In the genomic region with DNA sequence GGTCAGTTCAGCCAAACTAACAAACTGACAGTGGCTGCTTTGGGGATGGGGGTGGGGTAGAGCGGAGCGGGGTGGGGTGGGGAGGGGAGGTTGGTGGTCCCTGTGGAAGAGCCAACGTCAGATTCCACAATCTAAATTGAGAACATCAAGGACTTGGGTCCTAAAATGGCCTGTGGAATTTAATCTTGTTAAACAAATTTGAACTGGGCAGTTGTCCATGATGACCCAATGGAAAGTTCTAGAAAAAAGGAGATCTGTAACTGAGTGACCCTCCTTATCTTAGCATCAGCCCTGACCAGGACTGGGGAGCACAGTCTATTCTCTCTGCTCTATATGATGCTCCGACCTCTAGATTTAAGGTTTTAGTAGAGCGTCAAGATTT, we compare ENCODE assay signal across 18 mouse cellular contexts. TPM values are rescaled to one million over a fixed set of nuclear protein-coding genes. Genes with fewer than 3 reads are reported as not detected.
DNase-seq lines count a peak whose midpoint lies in the region; ATAC-seq and TF ChIP-seq lines count a peak whose summit lies in the region.
"Had no signal": no experiment of that assay in that cellular context is flagged by ENCODE, and none has a peak within 500 bp of the region (broad histone marks: within the 10 kb centered on the region; RNA-seq: fewer than 3 reads in every experiment).

No protein-coding gene starts in this region.

- H3K36me3 ChIP-seq in heart, embryonic 16.5 days (ENCODE audit: control insufficient read depth, insufficient read depth), result no peaks in the 10 kb centered on the region
- H3K36me3 ChIP-seq in heart, embryonic 12.5 days, result no peaks in the 10 kb centered on the region
- H3K36me3 ChIP-seq in liver, adult 2 months (ENCODE audit: control insufficient read depth, insufficient read depth, low read length), result no peaks in the 10 kb centered on the region
- H3K36me3 ChIP-seq: forebrain, embryonic 10.5 days; stomach, embryonic 15.5 days had no signal

- H3K27me3 ChIP-seq in heart, embryonic 16.5 days (ENCODE audit: control insufficient read depth, insufficient read depth, low read length), result no peaks in the 10 kb centered on the region
- peaks cover 25% of the 10 kb centered on the region for H3K27me3 ChIP-seq in heart, embryonic 12.5 days (replicated peaks)
- H3K27me3 ChIP-seq in liver, adult 2 months (ENCODE audit: control insufficient read depth, insufficient read depth, low read length), result no peaks in the 10 kb centered on the region
- H3K27me3 ChIP-seq: stomach, embryonic 15.5 days had no signal

- no peak overlapping the region for H3K4me3 ChIP-seq in heart, embryonic 16.5 days (ENCODE audit: low read length)
- H3K4me3 ChIP-seq in heart, embryonic 12.5 days, result no peak overlapping the region
- H3K4me3 ChIP-seq in liver, adult 2 months (ENCODE audit: insufficient read depth, low read depth, low read length), result no peak overlapping the region
- H3K4me3 ChIP-seq: forebrain, embryonic 10.5 days; megakaryocyte, embryonic 14.5 days; stomach, embryonic 15.5 days had no signal

- ATAC-seq in heart, embryonic 16.5 days (replicated peaks; ENCODE audit: extremely low read depth, insufficient read depth, low FRiP score), result no peak
- ATAC-seq in heart, embryonic 12.5 days (ENCODE audit: insufficient number of reproducible peaks, low FRiP score), result no peak
- ATAC-seq: forebrain, postnatal 0 days; hindbrain, embryonic 16.5 days; intestine, embryonic 16.5 days had no signal

- no peaks in the 10 kb centered on the region for H3K9me3 ChIP-seq in heart, embryonic 16.5 days (replicated peaks; ENCODE audit: control insufficient read depth, low read length)
- no peaks in the 10 kb centered on the region for H3K9me3 ChIP-seq in heart, embryonic 12.5 days (replicated peaks)
- H3K9me3 ChIP-seq: forebrain, embryonic 10.5 days; megakaryocyte, embryonic 14.5 days; stomach, embryonic 15.5 days had no signal

- no peak overlapping the region for H3K9ac ChIP-seq in heart, embryonic 16.5 days (ENCODE audit: low read length)
- H3K9ac ChIP-seq in heart, embryonic 12.5 days, result no peak overlapping the region
- no peak overlapping the region for H3K9ac ChIP-seq in liver, adult 2 months (ENCODE audit: low read depth, low read length)
- H3K9ac ChIP-seq: forebrain, postnatal 0 days; liver, embryonic 14.5 days; stomach, embryonic 15.5 days had no signal

- H3K27ac ChIP-seq in heart, embryonic 16.5 days (ENCODE audit: low read length), result peak overlapping the region; percentile 13
- no peak overlapping the region for H3K27ac ChIP-seq in heart, embryonic 12.5 days (ENCODE audit: poor library complexity, severe bottlenecking)
- H3K27ac ChIP-seq in liver, adult 2 months (replicated peaks; ENCODE audit: insufficient read depth, low read depth, low read length), result no peak overlapping the region; the same call in 1 of the 2 replicates
- H3K27ac ChIP-seq: forebrain, embryonic 10.5 days; liver, embryonic 14.5 days had no signal

- no peak for TF ChIP-seq CTCF in liver, adult 2 months (IDR thresholded peaks at IDR 0.05; ENCODE audit: low read depth, low read length)

- H3K4me1 ChIP-seq in heart, embryonic 16.5 days (ENCODE audit: control insufficient read depth, insufficient read depth, low read length), result peaks cover 34% of the 10 kb centered on the region
- peaks cover 26% of the 10 kb centered on the region for H3K4me1 ChIP-seq in heart, embryonic 12.5 days (replicated peaks)
- H3K4me1 ChIP-seq in liver, adult 2 months (ENCODE audit: control insufficient read depth, insufficient read depth, low read length), result peaks cover 6% of the 10 kb centered on the region; the same call in 1 of the 2 replicates

- DNase-seq in liver, adult 2 months (ENCODE audit: extremely low read depth, low read depth, low spot score), result peak; percentile 78
- no peak for DNase-seq in liver
- peak; percentile 31 for DNase-seq in retina, embryonic 14.5 days (ENCODE audit: low spot score)
- no peak for DNase-seq in retina, postnatal 1 day
- DNase-seq in natural killer cell, adult 2 months (ENCODE audit: low spot score in 2 of 2), result no peak
- DNase-seq: adrenal gland, adult 2 months; cerebellum, adult 2 months; forebrain, postnatal 0 days; midbrain, embryonic 14.5 days; right cerebral cortex, postnatal 14 days had no signal

- WGBS in heart, embryonic 16.5 days, result 68% methylated on average over 5 of the region's 5 CpGs
- 73% methylated on average over 5 of the region's 5 CpGs for WGBS in heart, embryonic 12.5 days
- 69% methylated on average over 5 of the region's 5 CpGs for WGBS in liver, adult 2 months

- TF ChIP-seq POLR2A in liver, adult 2 months (IDR thresholded peaks at IDR 0.05; ENCODE audit: extremely low read depth, insufficient read depth, low read length), result no peak

- no peak overlapping the region for H3K4me2 ChIP-seq in heart, embryonic 16.5 days (ENCODE audit: low read depth, low read length)
- H3K4me2 ChIP-seq in heart, embryonic 12.5 days, result no peak overlapping the region

- no peaks in the 10 kb centered on the region for H3K79me2 ChIP-seq in liver, adult 2 months (ENCODE audit: control insufficient read depth, insufficient read depth, low read length)

RNA-seq across cellular contexts. Expression of gene Armc2, which starts 26.2 kb away (rescaled TPM):
- polyA plus RNA-seq in heart, embryonic 16.5 days (2015; fragmentation: Nextera tagmentation; extraction: Ambion mirVana), result 2.3 and 2.5 TPM in 2 replicates
- polyA plus RNA-seq in heart, embryonic 12.5 days (2016; fragmentation: Nextera tagmentation; extraction: Ambion mirVana), result 1.2 and 1.7 TPM in 2 replicates
- 0.09 and 0.13 TPM in 2 replicates for total RNA-seq in liver, adult 2 months (2014; rRNA removed)
- polyA plus RNA-seq in liver, adult 2 months (2012; rRNA removed), result not detected in 2 replicates

Comparison
In these comparisons a context has a peak if more than half of its experiments do, and no peak if none do; other contexts are left out.
1. DNase-seq: peak in liver, adult 2 months (single experiment) and retina, embryonic 14.5 days (single experiment); none in liver (single experiment), retina, postnatal 1 day (single experiment) and natural killer cell, adult 2 months (0 of 2).